Mouse (Mus musculus): ENCODE data around the gene Ankar. TPM values are rescaled to one million over a fixed set of nuclear protein-coding genes. Genes with fewer than 3 reads are reported as not detected.

The Ankar gene
- polyA plus RNA-seq, 1 experiment from 2014 or later: not detected

DNA sequence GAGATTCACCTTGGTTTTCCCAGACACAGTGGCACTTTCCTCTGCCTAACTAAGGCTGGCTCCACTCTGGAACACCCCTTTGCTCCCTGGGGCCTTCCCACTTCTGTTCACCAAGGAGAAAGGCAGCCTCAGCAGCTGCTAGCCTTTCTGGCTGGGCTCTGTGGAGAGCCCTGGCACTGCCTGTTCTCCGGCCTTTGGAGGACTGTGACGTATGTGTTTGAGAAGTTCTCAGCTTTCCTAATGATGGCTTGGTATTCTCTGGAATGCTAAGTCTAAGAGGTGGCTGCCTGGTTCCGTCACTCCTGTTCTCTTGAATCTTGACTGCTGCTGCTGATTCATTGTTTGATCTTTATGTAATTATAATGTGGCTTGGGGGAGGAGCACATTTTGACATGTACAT is 27.3 kb downstream of the Ankar start:
- H3K4me1 ChIP-seq: no peaks in the 10 kb centered on the region
- no peak overlapping the region for H3K27ac ChIP-seq
- H3K27me3 ChIP-seq (ENCODE audit: low read depth, poor library complexity, severe bottlenecking): no peaks in the 10 kb centered on the region
- H3K4me3 ChIP-seq: no peak overlapping the region
- H3K9me3 ChIP-seq (replicated peaks): no peaks in the 10 kb centered on the region
- DNase-seq (ENCODE audit: low spot score): no peak
- no peaks in the 10 kb centered on the region for H3K36me3 ChIP-seq
- WGBS: 52% methylated on average over 3 of the region's 3 CpGs

- WGBS: 36% methylated on average over 49 of the region's 49 CpGs
- Histone ChIP-seq H3K27me3 (ENCODE audit: low read depth, poor library complexity, severe bottlenecking) (no peaks in the 10 kb centered on the region), H3K4me1 (no peaks in the 10 kb centered on the region), H3K4me3 (peak overlapping the region; percentile 48), H3K27ac (peak overlapping the region; percentile 66), H3K36me3 (no peaks in the 10 kb centered on the region), H3K9me3 (replicated peaks) (no peaks in the 10 kb centered on the region)
- DNase-seq (ENCODE audit: low spot score): peak; percentile 83
These were observed 59.5 kb downstream of the Ankar start for GRCm38 (mm10) chr1:72640658-72641410.

DNA sequence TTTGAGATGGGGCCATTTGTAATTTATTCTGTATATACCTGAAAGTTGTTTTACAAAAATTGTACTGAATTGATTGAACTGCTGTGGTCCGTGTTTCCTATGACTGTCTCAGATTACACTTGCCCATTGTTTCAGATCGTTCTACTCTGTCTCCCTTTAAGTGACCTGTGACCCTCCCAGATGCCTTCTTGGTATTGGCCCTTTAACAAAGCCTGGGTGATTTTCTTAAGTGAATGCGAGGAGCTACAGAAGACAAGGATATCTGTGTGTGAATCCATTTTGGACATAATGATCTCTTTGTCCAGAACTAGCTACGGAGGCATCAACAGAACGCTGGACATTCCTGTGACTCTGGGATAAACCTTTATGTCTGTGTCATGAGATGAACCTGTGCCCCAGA is 65.2 kb downstream of the Ankar start:
- Histone ChIP-seq H3K36me3 (peaks cover 35% of the 10 kb centered on the region), H3K27ac (no peak overlapping the region), H3K4me3 (no peak overlapping the region), H3K4me1 (no peaks in the 10 kb centered on the region; the same call in 1 of the 2 replicates), H3K9me3 (replicated peaks) (no peaks in the 10 kb centered on the region), H3K27me3 (ENCODE audit: low read depth, poor library complexity, severe bottlenecking) (no peaks in the 10 kb centered on the region)
- DNase-seq (ENCODE audit: low spot score): no peak
- WGBS: 60% methylated on average over 5 of the region's 5 CpGs

- WGBS: 93% methylated on average over 6 of the region's 6 CpGs
- Histone ChIP-seq H3K4me3 (no peak overlapping the region), H3K36me3 (peaks cover 94% of the 10 kb centered on the region), H3K4me1 (no peaks in the 10 kb centered on the region), H3K9me3 (replicated peaks) (no peaks in the 10 kb centered on the region), H3K27ac (no peak overlapping the region), H3K27me3 (ENCODE audit: low read depth, poor library complexity, severe bottlenecking) (no peaks in the 10 kb centered on the region)
- no peak for DNase-seq (ENCODE audit: low spot score)
These were observed 88.2 kb downstream of the Ankar start for GRCm38 (mm10) chr1:72612172-72612571.

DNA sequence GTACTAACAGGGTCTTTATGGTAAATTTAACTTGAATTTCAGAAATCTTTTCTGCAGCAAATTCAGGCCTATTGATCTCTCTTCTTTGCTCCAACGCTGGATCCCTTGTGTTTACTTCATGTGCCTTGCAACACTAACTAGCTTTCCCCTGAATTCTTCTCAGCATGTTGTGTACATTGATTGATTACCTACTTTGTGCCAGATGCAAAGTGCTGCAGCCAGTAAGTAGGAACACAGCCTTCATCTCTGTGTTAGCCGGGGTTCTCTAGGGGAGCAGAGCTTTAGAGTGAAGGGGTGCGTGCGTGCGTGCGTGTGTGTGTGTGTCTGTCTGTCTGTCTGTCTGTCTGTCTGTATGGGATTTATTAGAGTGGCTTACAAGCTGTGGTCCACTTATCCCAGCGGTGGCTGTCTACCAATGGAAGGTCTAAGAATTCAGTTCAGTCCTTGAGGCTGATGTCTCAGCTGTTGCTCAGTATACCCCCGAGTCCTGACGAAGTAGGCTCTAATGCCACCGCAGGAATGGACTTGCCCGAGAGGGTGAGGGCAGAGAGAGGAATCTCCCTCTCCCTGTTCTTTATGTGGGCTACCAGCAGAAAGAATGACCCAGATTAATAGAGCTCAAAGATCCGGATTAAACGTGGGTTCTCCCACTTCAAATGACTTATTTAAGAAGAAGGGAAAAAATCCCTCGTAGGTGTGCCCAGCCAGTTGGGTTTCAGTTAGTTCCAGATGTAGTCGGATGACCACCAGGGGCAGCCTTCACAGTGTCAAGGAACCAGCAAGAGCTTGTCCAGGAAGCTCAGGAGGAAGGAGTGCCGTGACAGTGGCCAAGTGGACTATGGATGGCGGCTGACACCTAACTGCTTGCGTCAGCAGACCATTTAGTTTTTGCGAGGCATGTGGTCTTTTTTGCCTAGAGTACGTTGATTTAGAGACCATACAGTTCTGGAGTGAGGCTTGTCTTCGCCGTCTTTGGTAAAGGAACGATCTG is 90.2 kb downstream of the Ankar start:
- Histone ChIP-seq H3K9me3 (replicated peaks) (no peaks in the 10 kb centered on the region), H3K36me3 (peaks cover 89% of the 10 kb centered on the region), H3K27ac (no peak overlapping the region), H3K4me1 (no peaks in the 10 kb centered on the region), H3K27me3 (ENCODE audit: low read depth, poor library complexity, severe bottlenecking) (no peaks in the 10 kb centered on the region), H3K4me3 (no peak overlapping the region)
- no peak for DNase-seq (ENCODE audit: low spot score)
- 86% methylated on average over 23 of the region's 23 CpGs for WGBS

GRCm38 (mm10) chr1:72609129-72609528 is 91.2 kb downstream of the Ankar start:
- Histone ChIP-seq H3K27me3 (ENCODE audit: low read depth, poor library complexity, severe bottlenecking) (no peaks in the 10 kb centered on the region), H3K4me1 (no peaks in the 10 kb centered on the region), H3K4me3 (no peak overlapping the region), H3K36me3 (peaks cover 78% of the 10 kb centered on the region), H3K9me3 (replicated peaks) (no peaks in the 10 kb centered on the region), H3K27ac (no peak overlapping the region)
- no peak for DNase-seq (ENCODE audit: low spot score)
- 91% methylated on average over 10 of the region's 10 CpGs for WGBS

DNA sequence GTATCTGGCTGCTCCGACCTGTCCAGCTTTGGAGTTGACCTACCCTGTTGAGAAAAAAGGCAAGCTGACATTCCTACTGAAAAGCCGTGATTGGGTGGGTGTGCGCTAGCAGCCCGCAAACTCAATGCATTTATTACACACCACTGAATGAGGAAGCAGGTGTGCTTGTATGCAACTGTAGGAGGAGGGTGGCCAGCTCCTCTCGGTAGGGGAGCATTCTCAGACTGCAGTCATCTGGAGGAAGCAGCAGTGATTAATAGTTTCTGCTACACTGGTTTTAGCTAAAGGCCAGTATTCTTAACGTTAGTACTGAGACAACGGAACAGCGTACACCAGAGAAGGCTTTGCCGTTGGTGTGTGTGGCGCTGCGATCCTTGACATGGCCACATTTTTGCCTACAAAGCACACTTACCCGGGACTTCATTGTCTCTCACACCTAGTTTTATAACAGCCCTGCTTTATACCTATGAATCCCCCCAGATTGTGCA is 94.1 kb downstream of the Ankar start:
- no peaks in the 10 kb centered on the region for H3K9me3 ChIP-seq (replicated peaks)
- H3K4me3 ChIP-seq: no peak overlapping the region
- no peaks in the 10 kb centered on the region for H3K4me1 ChIP-seq
- no peak for DNase-seq (ENCODE audit: low spot score)
- H3K27me3 ChIP-seq (ENCODE audit: low read depth, poor library complexity, severe bottlenecking): no peaks in the 10 kb centered on the region
- WGBS: 91% methylated on average over 12 of the region's 12 CpGs
- peaks cover 71% of the 10 kb centered on the region for H3K36me3 ChIP-seq
- H3K27ac ChIP-seq: no peak overlapping the region

- Histone ChIP-seq H3K9me3 (replicated peaks) (no peaks in the 10 kb centered on the region), H3K27me3 (ENCODE audit: low read depth, poor library complexity, severe bottlenecking) (no peaks in the 10 kb centered on the region), H3K27ac (no peak overlapping the region), H3K36me3 (peaks cover 75% of the 10 kb centered on the region), H3K4me1 (no peaks in the 10 kb centered on the region), H3K4me3 (no peak overlapping the region)
- WGBS: 90% methylated on average over 5 of the region's 5 CpGs
- no peak for DNase-seq (ENCODE audit: low spot score)
These were observed 97.6 kb downstream of the Ankar start for GRCm38 (mm10) chr1:72602803-72603202.

DNA sequence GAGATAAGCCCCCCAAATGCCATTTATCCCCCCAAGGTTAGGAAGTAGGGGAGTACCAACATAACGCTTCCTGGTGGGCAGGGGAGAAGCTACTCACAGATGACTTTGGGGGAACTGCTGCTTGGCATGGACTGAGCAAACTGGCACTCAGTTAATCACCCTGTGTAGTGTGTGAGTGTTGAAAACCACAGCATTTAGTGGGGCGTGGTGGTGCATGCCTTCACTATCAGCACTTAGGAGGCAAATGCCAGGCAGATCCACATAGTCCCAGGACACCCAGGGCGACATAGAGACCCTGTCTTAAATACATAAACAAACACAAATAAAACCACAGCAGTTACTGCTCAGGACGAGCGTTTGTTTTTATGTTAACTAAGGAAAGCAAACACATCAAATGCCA is 98.2 kb downstream of the Ankar start:
- Histone ChIP-seq H3K4me1 (no peaks in the 10 kb centered on the region), H3K36me3 (peaks cover 75% of the 10 kb centered on the region), H3K9me3 (replicated peaks) (no peaks in the 10 kb centered on the region), H3K27ac (no peak overlapping the region), H3K4me3 (no peak overlapping the region), H3K27me3 (ENCODE audit: low read depth, poor library complexity, severe bottlenecking) (no peaks in the 10 kb centered on the region)
- DNase-seq (ENCODE audit: low spot score): no peak
- WGBS: 75% methylated on average over 5 of the region's 5 CpGs

DNA sequence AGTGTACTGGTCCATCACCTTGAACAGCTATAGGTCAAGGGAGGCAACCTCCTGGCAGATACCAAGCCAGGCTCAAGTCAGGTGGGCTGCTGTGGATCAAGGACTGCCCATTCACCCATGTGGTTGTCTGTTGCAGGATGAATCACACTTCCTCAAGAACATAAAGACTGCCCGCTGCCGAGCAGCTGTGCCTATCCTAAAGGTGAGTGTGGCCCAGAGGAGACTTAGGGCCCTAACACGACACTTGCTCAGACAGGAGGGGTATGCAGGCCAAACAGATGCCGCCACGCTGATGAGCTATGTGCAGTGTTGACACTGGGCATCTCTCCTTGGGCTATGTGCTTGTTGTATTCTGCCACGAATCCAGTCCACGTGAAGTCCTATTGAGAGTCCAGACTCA is 99.1 kb downstream of the Ankar start:
- Histone ChIP-seq H3K27me3 (ENCODE audit: low read depth, poor library complexity, severe bottlenecking) (no peaks in the 10 kb centered on the region), H3K36me3 (peaks cover 77% of the 10 kb centered on the region), H3K4me1 (no peaks in the 10 kb centered on the region), H3K27ac (no peak overlapping the region), H3K4me3 (no peak overlapping the region), H3K9me3 (replicated peaks) (no peaks in the 10 kb centered on the region)
- DNase-seq (ENCODE audit: low spot score): no peak
- 93% methylated on average over 7 of the region's 7 CpGs for WGBS

DNA sequence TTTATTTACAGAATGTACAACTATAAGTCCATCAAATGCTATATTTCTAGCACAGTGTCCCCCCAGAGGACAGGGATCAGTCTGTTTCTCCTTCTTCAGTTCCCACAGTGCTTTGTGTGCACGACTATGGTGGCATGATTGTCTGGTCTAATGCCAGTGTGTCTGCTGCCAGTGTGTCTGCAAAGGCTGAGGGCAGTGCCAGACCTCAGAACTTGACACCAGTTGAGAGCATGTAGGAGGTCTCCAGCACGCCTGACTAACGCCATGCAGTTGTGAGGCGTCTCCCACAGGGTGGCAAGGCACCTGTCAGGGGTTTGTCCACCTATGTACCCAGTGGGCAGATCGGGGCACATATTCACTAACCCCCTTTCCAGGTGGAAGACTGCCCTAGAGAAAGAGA is 99.6 kb downstream of the Ankar start:
- DNase-seq (ENCODE audit: low spot score): no peak
- H3K36me3 ChIP-seq: peaks cover 77% of the 10 kb centered on the region
- no peaks in the 10 kb centered on the region for H3K27me3 ChIP-seq (ENCODE audit: low read depth, poor library complexity, severe bottlenecking)
- WGBS: 91% methylated on average over 5 of the region's 5 CpGs
- H3K9me3 ChIP-seq (replicated peaks): no peaks in the 10 kb centered on the region
- no peak overlapping the region for H3K27ac ChIP-seq
- no peaks in the 10 kb centered on the region for H3K4me1 ChIP-seq
- no peak overlapping the region for H3K4me3 ChIP-seq

DNA sequence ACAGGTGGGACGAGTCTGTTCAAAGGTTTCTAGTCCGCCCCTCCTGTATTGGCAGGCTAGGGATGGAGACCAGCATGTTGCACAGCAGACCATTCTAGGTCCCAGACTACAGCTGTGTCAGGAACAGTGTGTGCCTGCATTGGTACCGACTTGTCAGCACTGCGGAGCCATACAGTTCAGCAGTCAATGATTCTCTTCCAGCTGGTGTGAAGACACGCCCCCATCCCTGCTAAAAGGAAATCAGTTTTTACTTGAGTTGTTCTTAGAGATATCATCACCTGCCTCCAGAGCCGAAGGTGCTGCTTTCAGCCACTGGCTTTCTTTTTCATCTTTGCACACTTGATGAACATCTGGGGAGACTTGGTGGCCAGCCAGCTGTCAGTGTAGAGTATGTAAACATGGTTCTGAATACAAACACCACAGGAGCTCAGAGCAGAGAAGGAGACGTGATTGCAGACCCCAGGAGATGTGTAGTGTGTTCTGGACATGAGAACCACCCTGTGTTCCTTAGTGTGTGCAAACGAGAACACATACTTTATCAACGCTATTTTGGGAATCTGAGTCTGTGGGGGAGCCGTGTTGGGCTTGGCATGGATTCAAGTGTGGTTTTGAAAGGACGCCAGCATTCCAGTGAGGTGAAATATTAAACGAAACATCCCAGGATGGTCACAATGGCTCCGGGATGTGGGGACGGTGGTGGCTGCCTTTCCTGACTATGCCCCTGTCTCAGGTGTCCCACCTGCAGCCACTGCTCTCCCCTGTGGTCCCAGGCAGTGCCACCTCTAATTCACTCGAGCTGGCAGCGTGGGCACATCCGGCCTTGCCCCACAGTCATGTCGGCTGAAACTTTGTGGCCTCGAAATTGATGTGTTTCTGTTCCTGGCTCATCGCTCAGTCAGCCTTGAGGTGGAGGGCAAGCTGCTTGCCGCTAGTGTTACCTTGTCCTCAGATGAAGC is 101.0 kb downstream of the Ankar start:
- no peaks in the 10 kb centered on the region for H3K4me1 ChIP-seq
- no peak overlapping the region for H3K4me3 ChIP-seq
- peaks cover 87% of the 10 kb centered on the region for H3K36me3 ChIP-seq
- 94% methylated on average over 21 of the region's 21 CpGs for WGBS
- DNase-seq (ENCODE audit: low spot score): no peak
- H3K9me3 ChIP-seq (replicated peaks): no peaks in the 10 kb centered on the region
- H3K27me3 ChIP-seq (ENCODE audit: low read depth, poor library complexity, severe bottlenecking): no peaks in the 10 kb centered on the region
- no peak overlapping the region for H3K27ac ChIP-seq

Data from limb, embryonic 10.5 days (tissue).